Mouse (Mus musculus) myocyte (in vitro differentiated cells): Measurements from ENCODE around the gene Olfr790.

Experiments
- CEBPB ChIP-seq: IDR thresholded peaks from 2 replicates; pipeline ENCODE4 v1.6.1; 2011; ENCODE audit warnings: mild to moderate bottlenecking, moderate library complexity; ENCODE audit not compliant: poor library complexity, insufficient read depth, severe bottlenecking
- E2F4 ChIP-seq: IDR thresholded peaks from one replicate; pipeline ENCODE4 v1.6.1; 2011; ENCODE audit warnings: mild to moderate bottlenecking, control low read depth, moderate library complexity; ENCODE audit not compliant: insufficient read depth
- MAX ChIP-seq: IDR thresholded peaks from one replicate; pipeline ENCODE4 v1.6.1; 2011; ENCODE audit warnings: low read depth, mild to moderate bottlenecking, control low read depth
- MYOD1 ChIP-seq, 3 experiments: IDR thresholded peaks; one replicate each; pipeline ENCODE4 v1.6.1; 2011; ENCODE audit warnings: control low read depth in 2 of 3, low read depth in 2 of 3, mild to moderate bottlenecking in 2 of 3, moderate library complexity in 1 of 3; ENCODE audit not compliant: insufficient read length in 2 of 3, control insufficient read depth in 1 of 3
- MYOG ChIP-seq, 3 experiments: IDR thresholded peaks; one replicate each; pipeline ENCODE4 v1.6.1; 2011; ENCODE audit warnings: control low read depth in 2 of 3, low read depth in 2 of 3, mild to moderate bottlenecking in 2 of 3; ENCODE audit not compliant: insufficient read length in 2 of 3, control insufficient read depth in 1 of 3, insufficient read depth in 1 of 3
- POLR2A ChIP-seq: IDR thresholded peaks from one replicate; pipeline ENCODE4 v1.6.1; 2011; ENCODE audit warnings: low read depth, mild to moderate bottlenecking, control low read depth, moderate library complexity; ENCODE audit not compliant: insufficient read length
- POLR2AphosphoS2 ChIP-seq: IDR thresholded peaks from one replicate; pipeline ENCODE4 v1.6.1; 2011; ENCODE audit warnings: low read depth, control low read depth; ENCODE audit not compliant: insufficient read length
- REST ChIP-seq: IDR thresholded peaks from one replicate; pipeline ENCODE4 v1.6.1; 2011; ENCODE audit warnings: mild to moderate bottlenecking, control low read depth, moderate library complexity; ENCODE audit not compliant: insufficient read depth, insufficient read length
- SRF ChIP-seq: IDR thresholded peaks from one replicate; pipeline ENCODE4 v1.6.1; 2011; ENCODE audit warnings: low read depth; ENCODE audit not compliant: control insufficient read depth, insufficient read length
- TCF12 ChIP-seq: IDR thresholded peaks from one replicate; pipeline ENCODE4 v1.6.1; 2011; ENCODE audit warnings: mild to moderate bottlenecking, control low read depth; ENCODE audit not compliant: poor library complexity, insufficient read depth, severe bottlenecking
- TCF3 ChIP-seq: IDR thresholded peaks from one replicate; pipeline ENCODE4 v1.6.1; 2011; ENCODE audit warnings: low read depth, control low read depth; ENCODE audit not compliant: insufficient read length
- USF1 ChIP-seq: IDR thresholded peaks from one replicate; pipeline ENCODE4 v1.6.1; 2011; ENCODE audit warnings: low read depth, mild to moderate bottlenecking, control low read depth, moderate library complexity

GRCm38 (mm10) chr10:129473723-129474122, 24.6 kb upstream of the Olfr790 start:
- TF ChIP-seq E2F4 (no peak), USF1 (no peak), TCF12 (no peak), POLR2A (no peak), POLR2AphosphoS2 (no peak), REST (no peak), MYOG (IDR thresholded peaks at IDR 0.05; ENCODE audit: control insufficient read depth in 1 of 3, insufficient read depth in 1 of 3, insufficient read length in 2 of 3, low read depth in 2 of 3) (no peak), SRF (no peak), MAX (no peak), MYOD1 (IDR thresholded peaks at IDR 0.05; ENCODE audit: control insufficient read depth in 1 of 3, insufficient read length in 2 of 3, low read depth in 2 of 3) (no peak), CEBPB (no peak), TCF3 (no peak)
